In genomic region chr14:43328603-43329002, GRCm38 (mm10) we compare ENCODE assay signal across 17 mouse cellular contexts. TPM values are rescaled to one million over a fixed set of nuclear protein-coding genes. Genes with fewer than 3 reads are reported as not detected.
"Had no signal": no experiment of that assay in that cellular context is flagged by ENCODE, and none has a peak within 500 bp of the region (broad histone marks: within the 10 kb centered on the region; RNA-seq: fewer than 3 reads in every experiment).

No protein-coding gene starts in this region.

RNA-seq across cellular contexts. Expression of gene 1700001F09Rik, which starts 19.0 kb away (rescaled TPM):
- total RNA-seq: heart, postnatal 10 days; heart, postnatal 14 days; heart, postnatal 25 days; heart, postnatal 36 days; heart, postnatal 4 days; hematopoietic stem cell, adult 5-6 weeks; hindbrain, postnatal 0 days; layer of hippocampus, adult 8-10 months; layer of hippocampus, postnatal 10 days; layer of hippocampus, postnatal 36 days had no signal

RNA-seq across cellular contexts. Expression of gene Gm8127, which starts 35.0 kb away (rescaled TPM):
- total RNA-seq: heart, postnatal 10 days; heart, postnatal 14 days; heart, postnatal 25 days; heart, postnatal 36 days; heart, postnatal 4 days; hematopoietic stem cell, adult 5-6 weeks; hindbrain, postnatal 0 days; layer of hippocampus, adult 18-20 months; layer of hippocampus, adult 2 months; layer of hippocampus, adult 8-10 months; layer of hippocampus, postnatal 10 days; layer of hippocampus, postnatal 14 days; layer of hippocampus, postnatal 25 days; layer of hippocampus, postnatal 36 days; left cerebral cortex, adult 18-20 months; left cerebral cortex, adult 2 months; left cerebral cortex, adult 8-10 months had no signal

RNA-seq across cellular contexts. Expression of gene Gm9732, which starts 53.8 kb away (rescaled TPM):
- total RNA-seq: heart, postnatal 10 days; heart, postnatal 14 days; heart, postnatal 25 days; heart, postnatal 36 days; heart, postnatal 4 days; hematopoietic stem cell, adult 5-6 weeks; layer of hippocampus, adult 18-20 months; layer of hippocampus, adult 2 months; layer of hippocampus, adult 8-10 months; layer of hippocampus, postnatal 10 days; layer of hippocampus, postnatal 14 days; layer of hippocampus, postnatal 25 days; layer of hippocampus, postnatal 36 days had no signal
